In genomic region chr11:117832086-117832969, GRCm38 (mm10) we compare ENCODE assay signal across 8 mouse cellular contexts. TPM values are rescaled to one million over a fixed set of nuclear protein-coding genes. Genes with fewer than 3 reads are reported as not detected.
A peak's percentile ranks its signal among the peaks of the same experiment; 100 is the strongest.
DNase-seq lines count a peak whose midpoint lies in the region.

No protein-coding gene starts in this region.

- DNase-seq in R1 (ENCODE audit: low read depth, low spot score), result peak; percentile 96
- DNase-seq in cerebellum, adult 9-10 months, result peak; percentile 50
- peak; percentile 70 for DNase-seq in forelimb bud, embryonic 11.5 days (ENCODE audit: low read depth, low spot score)
- peak; percentile 86 for DNase-seq in hindbrain, embryonic 10.5 days (ENCODE audit: low spot score)
- peak; percentile 51 to 62 for DNase-seq in layer of hippocampus, postnatal 36 days
- DNase-seq in lung, postnatal 4 days, result peak; percentile 80 to 88
- peak; percentile 71 to 80 for DNase-seq in right cerebral cortex, adult 2 months (ENCODE audit: low spot score in 2 of 2)
- DNase-seq in urinary bladder, postnatal 4 days (ENCODE audit: low spot score in 2 of 2), result peak; percentile 59 to 83

- peak overlapping the region; percentile 56 for H3K4me3 ChIP-seq in hindbrain, embryonic 10.5 days

- 17% methylated on average over 28 of the region's 28 CpGs for WGBS in hindbrain, embryonic 10.5 days

- no peaks in the 10 kb centered on the region for H3K36me3 ChIP-seq in hindbrain, embryonic 10.5 days

- peak overlapping the region; percentile 66 for H3K27ac ChIP-seq in hindbrain, embryonic 10.5 days

- H3K27me3 ChIP-seq in hindbrain, embryonic 10.5 days (ENCODE audit: insufficient read depth, poor library complexity, severe bottlenecking), result no peaks in the 10 kb centered on the region

- no peaks in the 10 kb centered on the region for H3K9me3 ChIP-seq in hindbrain, embryonic 10.5 days

- peaks cover 40% of the 10 kb centered on the region for H3K4me1 ChIP-seq in hindbrain, embryonic 10.5 days (replicated peaks)

RNA-seq across cellular contexts. Expression of gene Tk1, which starts 6.4 kb away (rescaled TPM):
- polyA plus RNA-seq in hindbrain, embryonic 10.5 days (2016; fragmentation: Nextera tagmentation; extraction: Ambion mirVana), result 106 and 132 TPM in 2 replicates
- total RNA-seq in layer of hippocampus, postnatal 36 days (2021), result under 1 TPM; 0.88 to 0.97 TPM

RNA-seq across cellular contexts. Expression of gene Afmid, which starts 6.6 kb away (rescaled TPM):
- polyA plus RNA-seq in hindbrain, embryonic 10.5 days (2016; fragmentation: Nextera tagmentation; extraction: Ambion mirVana), result 3.8 and 4.0 TPM in 2 replicates
- 1 to 10 TPM; 3.8 to 4.0 TPM for total RNA-seq in layer of hippocampus, postnatal 36 days (2021)

RNA-seq across cellular contexts. Expression of gene Birc5, which starts 16.7 kb away (rescaled TPM):
- polyA plus RNA-seq in hindbrain, embryonic 10.5 days (2016; fragmentation: Nextera tagmentation; extraction: Ambion mirVana), result 338 and 392 TPM in 2 replicates
- 1 to 10 TPM in 1 of 2 experiments, under 1 TPM in 1; 0.77 to 1.4 TPM for total RNA-seq in layer of hippocampus, postnatal 36 days (2021)

RNA-seq across cellular contexts. Expression of gene Gm20708, which starts 22.9 kb away (rescaled TPM):
- 0.30 and 0.31 TPM in 2 replicates for polyA plus RNA-seq in hindbrain, embryonic 10.5 days (2016; fragmentation: Nextera tagmentation; extraction: Ambion mirVana)
- 1 to 10 TPM; 1.5 to 1.7 TPM for total RNA-seq in layer of hippocampus, postnatal 36 days (2021)

RNA-seq across cellular contexts. Expression of gene Syngr2, which starts 22.9 kb away (rescaled TPM):
- 33.7 and 42.3 TPM in 2 replicates for polyA plus RNA-seq in hindbrain, embryonic 10.5 days (2016; fragmentation: Nextera tagmentation; extraction: Ambion mirVana)
- 10 to 100 TPM; 10.4 to 16.9 TPM for total RNA-seq in layer of hippocampus, postnatal 36 days (2021)

Comparison
In these comparisons a context has a peak if more than half of its experiments do, and no peak if none do; other contexts are left out.
1. Peak in every context shown above with its lines: DNase-seq, H3K4me3 ChIP-seq and H3K27ac ChIP-seq.